Mouse (Mus musculus) liver, adult (tissue): ENCODE results near the gene Agbl3.

Experiments
- GATA4 ChIP-seq: IDR thresholded peaks from 2 replicates; pipeline ENCODE4 v1.6.1; 2014; ENCODE audit warnings: mild to moderate bottlenecking, low read length; ENCODE audit not compliant: insufficient replicate concordance

Gene Agbl3

DNA sequence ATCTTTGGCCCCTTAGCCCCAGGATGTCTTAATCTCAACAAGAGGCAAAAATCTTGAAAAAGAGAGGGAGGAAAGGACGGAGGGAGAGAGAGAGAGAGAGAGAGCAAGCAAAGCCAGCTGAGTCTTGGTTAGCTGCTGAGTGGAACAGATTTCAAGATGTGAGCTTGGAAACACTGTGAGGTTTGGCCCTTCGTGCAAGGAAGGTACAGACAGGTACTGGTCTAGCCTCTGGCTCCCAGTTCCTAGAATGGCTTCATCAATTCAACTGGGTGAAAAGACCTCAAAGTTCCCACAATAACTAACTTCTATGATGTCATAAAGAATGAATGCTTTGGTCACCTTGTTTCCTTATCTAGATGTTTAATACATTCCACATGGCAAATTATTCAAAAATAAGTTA is 3.1 kb upstream of the Agbl3 start:
- TF ChIP-seq GATA4, result no peak

DNA sequence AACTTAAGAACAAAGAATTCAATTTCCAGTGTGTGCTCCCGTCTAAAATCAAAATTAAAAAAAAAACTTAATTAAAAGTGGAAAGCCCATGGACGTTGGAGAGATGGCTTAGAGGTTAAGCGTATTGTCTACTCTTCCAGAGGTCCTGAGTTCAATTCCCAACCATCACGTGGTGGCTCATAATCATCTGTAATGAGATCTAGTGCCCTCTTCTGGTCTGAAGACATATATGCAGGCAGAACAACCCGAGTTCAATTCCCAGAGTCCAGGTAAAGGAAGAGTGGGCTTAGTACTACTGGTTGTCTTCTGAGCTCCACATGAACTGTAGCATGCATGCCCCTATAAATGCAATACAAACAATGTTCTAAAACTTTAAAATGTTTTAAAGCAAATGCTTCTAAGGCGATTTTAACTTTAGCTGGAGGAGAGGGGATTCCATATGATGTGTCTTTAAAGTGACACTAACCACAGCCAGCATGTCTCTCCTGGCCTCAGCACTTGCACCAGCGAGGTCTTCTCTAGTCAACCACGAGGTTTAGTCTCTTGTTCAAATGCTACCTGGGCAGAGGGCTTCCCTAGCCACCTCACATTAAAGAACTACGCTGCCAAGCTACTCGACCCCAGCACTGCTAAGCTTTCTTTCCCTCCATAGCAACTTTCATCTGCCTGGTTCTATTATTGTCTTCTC is 2.1 kb upstream of the Agbl3 start:
- TF ChIP-seq GATA4, result no peak

DNA sequence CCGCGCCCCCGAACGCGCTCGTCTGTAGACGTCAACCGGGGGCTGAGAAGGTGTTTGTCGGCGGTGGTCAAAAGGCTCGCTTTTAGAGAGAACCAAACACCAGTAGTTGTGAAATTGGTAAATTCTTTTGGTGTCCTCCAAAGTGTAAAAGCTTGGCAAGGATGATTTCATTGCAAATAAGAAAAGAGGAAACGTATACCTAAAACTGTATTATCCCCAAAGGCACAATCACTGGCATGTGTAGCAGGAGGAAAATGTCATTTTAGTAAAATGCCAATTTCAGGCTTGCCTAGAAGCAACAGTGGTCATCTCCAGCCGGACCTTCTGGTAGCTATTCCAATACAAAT is 684 bp downstream of the Agbl3 start:
- TF ChIP-seq GATA4, result no peak

DNA sequence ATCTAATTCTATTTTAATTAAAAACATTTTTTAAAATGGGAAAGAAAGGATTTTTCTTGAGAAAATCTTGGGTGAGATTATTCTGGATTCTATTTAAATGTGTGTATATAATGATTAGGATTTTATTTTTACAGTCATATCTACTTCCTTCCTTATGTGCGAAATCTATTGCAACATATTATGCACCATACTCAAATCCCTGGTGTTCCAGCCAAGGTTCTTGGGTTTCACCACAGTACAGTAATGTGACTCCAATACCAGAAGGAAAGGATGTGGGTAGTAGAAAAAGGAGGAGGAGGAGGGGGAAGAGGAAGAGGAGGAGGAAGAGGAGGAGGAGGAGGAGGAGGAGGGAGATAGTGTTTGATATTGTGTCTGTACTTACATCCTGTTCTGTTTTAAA is 2.3 kb downstream of the Agbl3 start:
- TF ChIP-seq GATA4, result no peak

DNA sequence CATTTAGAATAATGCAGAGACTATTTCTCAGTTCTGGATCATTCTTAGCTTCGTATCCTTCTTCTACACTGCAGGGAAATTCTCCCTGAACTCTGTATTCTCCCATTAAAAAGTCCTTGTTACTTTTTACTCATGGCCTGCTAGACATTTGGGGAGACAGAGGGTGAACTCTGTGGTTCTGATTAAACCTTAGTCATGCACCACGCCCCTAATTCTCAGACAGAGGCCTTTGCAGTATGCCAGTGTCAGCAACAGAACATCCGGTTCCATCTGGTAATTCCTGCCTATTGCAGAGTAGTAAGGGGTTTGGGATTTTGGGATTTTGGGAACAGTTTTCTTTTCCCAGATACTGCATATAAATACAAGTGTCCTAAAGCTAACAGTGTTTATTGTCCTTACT is 16.6 kb downstream of the Agbl3 start:
- no peak for TF ChIP-seq GATA4

DNA sequence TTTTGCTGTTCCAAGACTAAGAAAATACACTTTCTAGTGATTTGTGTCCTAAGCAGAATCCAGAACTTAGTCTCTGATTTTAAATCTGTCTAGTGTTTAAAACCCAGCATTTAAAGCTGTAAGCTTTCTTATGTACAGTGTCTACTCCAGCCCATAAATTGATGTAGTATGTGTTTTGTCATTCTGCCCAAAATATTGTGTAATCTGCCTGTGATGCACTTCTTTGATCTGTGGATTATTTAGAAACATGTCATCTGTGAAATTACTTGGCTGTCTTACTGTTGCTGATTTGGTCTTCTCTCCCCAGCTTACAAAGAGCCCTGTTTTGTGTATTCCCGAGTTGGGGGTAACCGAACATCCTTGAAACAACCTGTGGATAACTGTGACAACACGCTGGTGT is 17.7 kb downstream of the Agbl3 start:
- no peak for TF ChIP-seq GATA4

DNA sequence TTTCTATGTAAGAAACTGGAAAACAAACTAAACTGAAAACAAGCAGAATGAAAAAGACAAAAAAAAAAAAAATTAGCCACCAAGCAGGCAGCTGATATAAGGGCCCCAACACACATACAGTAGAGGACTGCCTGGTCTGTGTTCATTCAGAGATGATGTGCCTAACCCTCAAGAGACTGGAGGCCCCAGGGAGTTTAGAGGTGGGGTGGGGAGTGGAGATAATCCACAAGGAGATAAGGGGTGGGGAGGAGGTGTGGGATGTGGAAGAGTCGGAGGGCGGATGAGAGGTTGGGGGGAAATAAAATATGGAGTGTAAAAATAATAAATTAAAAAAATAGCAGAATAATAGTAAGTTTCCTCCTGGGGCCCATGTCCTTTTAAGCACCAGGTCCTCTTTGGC is 25.4 kb downstream of the Agbl3 start:
- TF ChIP-seq GATA4, result no peak

DNA sequence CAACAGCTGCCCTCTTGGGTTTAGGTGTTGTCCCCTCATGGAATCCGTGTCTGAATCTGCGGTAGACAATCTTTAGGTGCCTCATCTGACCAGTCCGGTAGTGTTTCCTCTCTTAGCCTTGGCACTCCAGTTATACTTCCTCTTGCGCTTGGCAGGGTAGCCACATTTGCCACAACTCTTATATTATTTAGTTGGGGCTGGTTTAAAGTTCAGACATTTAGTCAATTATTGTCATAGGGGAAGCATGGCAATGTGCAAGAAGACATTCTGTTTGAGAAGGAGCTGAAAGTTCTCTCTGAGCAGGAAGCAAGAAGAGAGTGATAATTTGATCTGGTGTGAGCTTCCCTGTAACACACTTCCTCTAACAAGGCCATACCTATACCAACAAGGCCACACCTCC is 30.4 kb downstream of the Agbl3 start:
- TF ChIP-seq GATA4, result no peak

DNA sequence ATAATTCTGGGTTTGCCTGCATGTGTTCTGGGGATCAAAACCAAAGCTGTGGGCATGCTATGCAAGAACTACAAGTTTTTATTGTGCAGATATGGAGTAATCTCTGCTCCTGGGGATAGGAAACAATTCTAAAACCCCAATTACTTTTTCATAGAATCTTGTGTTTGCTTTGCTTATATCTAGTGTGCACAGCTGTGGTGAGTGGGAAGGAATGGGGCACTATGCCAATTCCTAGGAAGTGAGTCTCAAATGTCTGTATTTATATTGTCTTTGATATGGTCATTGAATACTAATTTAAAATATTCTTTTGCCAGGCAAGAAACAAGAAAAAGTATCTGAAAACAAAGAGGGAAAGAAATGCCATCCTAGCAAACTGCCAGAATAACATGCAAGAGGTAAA is 44.2 kb downstream of the Agbl3 start:
- TF ChIP-seq GATA4, result no peak

DNA sequence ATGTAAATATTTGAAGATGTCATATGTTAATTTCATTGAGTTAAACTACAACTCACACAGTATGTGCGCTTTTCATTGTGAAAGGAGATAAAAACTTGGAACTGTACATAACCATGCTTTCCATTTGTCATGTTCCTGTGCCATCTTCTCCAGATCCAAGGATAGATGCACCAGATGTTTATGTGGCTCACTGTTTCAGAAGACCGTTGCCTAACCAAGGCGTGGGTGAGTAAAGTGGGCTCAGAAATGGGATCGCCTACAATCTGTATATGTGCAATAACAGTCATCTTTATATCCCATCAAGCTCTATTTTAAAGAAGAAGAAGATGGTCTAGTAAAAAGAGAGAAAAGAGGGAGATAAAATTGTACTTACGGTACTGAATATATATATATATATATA is 52.1 kb downstream of the Agbl3 start:
- TF ChIP-seq GATA4, result no peak

DNA sequence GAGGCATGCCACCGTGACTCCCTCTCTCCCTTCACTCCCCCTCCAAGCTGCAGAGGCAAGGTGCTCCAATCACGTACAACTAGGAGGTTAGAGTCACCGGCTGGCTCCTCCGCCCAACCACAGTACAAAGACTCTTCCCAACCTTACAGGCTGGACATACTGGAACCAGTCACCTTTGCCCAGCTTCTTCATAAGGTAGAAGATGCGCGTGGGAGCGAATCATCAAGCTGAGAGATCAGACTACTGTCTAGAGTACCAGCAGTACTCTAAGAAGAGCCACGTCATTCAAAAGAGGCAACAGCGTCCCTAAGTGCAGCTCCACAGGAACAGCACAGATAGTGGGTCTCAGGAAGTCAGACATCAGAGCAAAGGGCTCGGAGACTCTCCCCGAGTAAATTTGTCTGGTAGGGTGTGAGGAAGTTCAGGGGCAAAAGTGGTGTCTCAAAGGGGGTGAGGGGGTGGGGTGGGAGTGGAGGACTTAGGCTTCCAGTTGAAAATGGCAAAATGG is 81.4 kb downstream of the Agbl3 start:
- TF ChIP-seq GATA4, result no peak

DNA sequence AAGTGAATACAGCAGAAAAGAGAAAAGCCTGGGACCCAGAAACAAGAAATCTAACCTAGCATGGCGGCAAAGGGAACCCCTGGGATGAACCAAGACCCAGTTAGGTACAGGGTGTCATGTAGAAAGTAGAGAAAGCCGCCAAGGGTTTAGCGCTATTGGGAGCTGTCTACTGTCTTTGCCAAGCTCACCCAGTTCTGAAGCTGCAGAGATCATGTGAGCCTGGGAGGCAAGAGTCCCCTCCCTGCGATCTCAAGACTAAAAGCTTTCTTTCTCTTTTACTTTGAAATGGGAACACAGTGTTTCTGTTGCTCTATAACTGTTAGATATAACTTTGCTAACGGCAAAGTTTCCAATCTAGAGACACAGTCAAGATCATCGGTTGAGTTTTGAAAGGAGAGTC is 82.1 kb downstream of the Agbl3 start:
- no peak for TF ChIP-seq GATA4

DNA sequence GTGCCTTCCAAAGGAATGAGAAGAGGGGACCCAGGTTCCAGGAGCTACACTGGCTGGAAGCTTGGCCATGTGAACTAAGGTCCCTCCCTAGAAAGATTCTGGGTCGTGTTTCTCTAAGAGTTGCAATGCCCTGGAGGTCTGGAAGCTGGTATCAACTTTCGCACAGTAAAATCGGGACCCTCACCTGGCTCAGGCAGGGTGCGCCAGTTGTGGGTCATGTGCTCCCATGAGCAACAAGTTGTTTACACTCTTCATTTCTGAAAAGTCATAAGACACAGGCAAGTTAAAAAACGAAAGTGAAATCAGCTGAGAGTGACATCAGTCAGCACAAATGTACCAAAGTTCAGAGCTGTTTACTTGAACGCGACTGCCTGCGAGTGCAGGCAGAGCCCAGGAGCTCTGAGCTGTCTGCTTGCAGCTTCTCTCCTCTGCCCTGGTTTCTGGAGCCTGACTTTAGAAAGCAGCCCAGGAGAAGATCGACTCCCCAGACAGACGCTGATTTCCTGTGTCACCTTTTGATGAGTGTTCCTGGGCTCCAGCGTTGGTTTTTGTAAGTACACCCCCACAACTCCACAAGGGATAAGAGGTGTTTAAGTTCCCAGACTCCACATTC is 82.7 kb downstream of the Agbl3 start, which contains the start of gene Tmem140:
Gene Tmem140 (plus strand): TSS at position 356 of the 613 bp plus-strand sequence.
- no peak for TF ChIP-seq GATA4

DNA sequence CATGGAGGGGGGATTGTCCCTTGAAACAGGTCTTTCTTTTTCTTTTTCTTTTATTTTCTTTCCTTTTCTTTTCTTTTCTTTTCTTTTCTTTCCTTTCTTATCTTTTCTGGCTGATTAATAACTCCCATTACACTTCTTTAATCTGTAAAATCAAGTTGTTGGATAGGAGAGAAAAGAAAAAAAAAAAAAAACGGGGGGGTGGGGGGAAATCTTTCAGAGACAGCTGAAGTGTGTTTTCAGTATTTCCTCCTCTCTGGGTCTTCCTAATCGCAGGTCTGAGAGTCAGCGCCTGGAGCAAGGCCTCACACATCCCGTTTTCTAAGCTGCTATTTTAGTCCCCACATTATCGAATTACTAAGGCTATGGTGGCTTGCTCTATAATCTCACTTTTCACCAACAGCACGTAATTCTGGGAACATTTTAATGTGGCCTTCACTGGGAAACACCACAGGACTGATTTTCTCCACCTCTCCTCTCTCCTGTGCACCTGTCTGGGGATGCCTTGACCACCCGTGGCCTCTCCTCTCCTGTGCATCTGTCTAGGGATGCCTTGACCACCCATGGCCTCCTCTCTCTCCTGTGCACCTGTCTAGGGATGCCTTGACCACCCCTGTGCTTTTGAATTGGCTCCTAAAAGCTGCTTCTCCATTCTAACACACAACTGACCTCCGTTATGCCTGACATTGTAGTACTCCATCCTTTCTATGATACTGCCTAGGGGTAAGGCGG is 83.7 kb downstream of the Agbl3 start:
- peak; percentile 2; the same call in 1 of the 2 replicates for TF ChIP-seq GATA4

DNA sequence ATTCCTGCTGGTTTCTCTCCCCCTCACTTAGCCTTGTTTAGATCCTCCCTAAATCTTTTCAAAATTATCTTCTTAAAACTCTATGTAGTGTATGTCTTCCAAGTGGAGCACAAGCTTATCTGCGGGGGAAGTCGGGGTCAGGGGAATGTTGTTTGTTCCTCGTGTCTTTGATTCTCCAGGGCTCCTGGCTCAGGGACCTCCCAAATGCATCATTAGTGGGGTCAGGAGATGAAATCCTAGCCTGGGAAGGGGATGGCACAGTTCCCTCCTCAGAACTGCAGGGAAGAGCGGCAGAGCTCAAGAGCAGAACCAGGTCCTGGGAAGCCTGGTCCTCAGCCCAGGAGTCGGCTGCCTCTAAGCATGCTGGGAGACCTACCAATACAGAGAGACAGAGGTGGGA is 85.0 kb downstream of the Agbl3 start:
- TF ChIP-seq GATA4, result peak; percentile 76; the same call in 1 of the 2 replicates
